Mouse (Mus musculus): Measurements from ENCODE around the gene Tlx1. TPM values are rescaled to one million over a fixed set of nuclear protein-coding genes. Genes with fewer than 3 reads are reported as not detected.
A peak's percentile ranks its signal among the peaks of the same experiment; 100 is the strongest.

Tlx1 gene
- polyA plus RNA-seq, 1 experiment from 2014 or later: not detected

GRCm38 (mm10) chr19:45176269-45176668 lies 25.8 kb downstream of the Tlx1 start:
- no peaks in the 10 kb centered on the region for H3K79me2 ChIP-seq (ENCODE audit: inconsistent target)
- WGBS (ENCODE audit: missing documents): 3% methylated on average over 8 of the region's 8 CpGs
- H3K4me3 ChIP-seq (ENCODE audit: inconsistent target): no peak overlapping the region
- H3K27ac ChIP-seq: peak overlapping the region; percentile 7; the same call in 1 of the 2 replicates
- no peaks in the 10 kb centered on the region for H3K36me3 ChIP-seq (ENCODE audit: inconsistent target)

- Histone ChIP-seq H3K27ac (peak overlapping the region; percentile 7; the same call in 1 of the 2 replicates), H3K79me2 (ENCODE audit: inconsistent target) (no peaks in the 10 kb centered on the region), H3K4me3 (ENCODE audit: inconsistent target) (no peak overlapping the region), H3K36me3 (ENCODE audit: inconsistent target) (no peaks in the 10 kb centered on the region)
- WGBS (ENCODE audit: missing documents): 34% methylated on average over 25 of the region's 26 CpGs
Measured at GRCm38 (mm10) chr19:45177004-45177737, 26.7 kb downstream of the Tlx1 start.

GRCm38 (mm10) chr19:45179451-45179850 lies 29.0 kb downstream of the Tlx1 start:
- Histone ChIP-seq H3K36me3 (ENCODE audit: inconsistent target) (no peaks in the 10 kb centered on the region), H3K27ac (no peak overlapping the region), H3K79me2 (ENCODE audit: inconsistent target) (no peaks in the 10 kb centered on the region), H3K4me3 (ENCODE audit: inconsistent target) (no peak overlapping the region)
- WGBS (ENCODE audit: missing documents): 89% methylated on average over 4 of the region's 4 CpGs

- Histone ChIP-seq H3K79me2 (ENCODE audit: inconsistent target) (no peaks in the 10 kb centered on the region), H3K4me3 (ENCODE audit: inconsistent target) (no peak overlapping the region), H3K36me3 (ENCODE audit: inconsistent target) (no peaks in the 10 kb centered on the region), H3K27ac (no peak overlapping the region)
- 92% methylated on average over 5 of the region's 5 CpGs for WGBS (ENCODE audit: missing documents)
Measured at GRCm38 (mm10) chr19:45180447-45180846, 30.0 kb downstream of the Tlx1 start.

- 37% methylated on average over 4 of the region's 4 CpGs for WGBS (ENCODE audit: missing documents)
- H3K36me3 ChIP-seq (ENCODE audit: inconsistent target): no peaks in the 10 kb centered on the region
- no peaks in the 10 kb centered on the region for H3K79me2 ChIP-seq (ENCODE audit: inconsistent target)
- H3K27ac ChIP-seq: no peak overlapping the region
- H3K4me3 ChIP-seq (ENCODE audit: inconsistent target): no peak overlapping the region
Measured at GRCm38 (mm10) chr19:45194651-45195050, 44.2 kb downstream of the Tlx1 start.

- WGBS (ENCODE audit: missing documents): 87% methylated on average over 8 of the region's 8 CpGs
- H3K79me2 ChIP-seq (ENCODE audit: inconsistent target): no peaks in the 10 kb centered on the region
- no peak overlapping the region for H3K4me3 ChIP-seq (ENCODE audit: inconsistent target)
- no peaks in the 10 kb centered on the region for H3K36me3 ChIP-seq (ENCODE audit: inconsistent target)
- no peak overlapping the region for H3K27ac ChIP-seq
Measured at GRCm38 (mm10) chr19:45196967-45197366, 46.5 kb downstream of the Tlx1 start.

GRCm38 (mm10) chr19:45205311-45206105 lies 55.0 kb downstream of the Tlx1 start:
- no peak overlapping the region for H3K27ac ChIP-seq
- H3K36me3 ChIP-seq (ENCODE audit: inconsistent target): no peaks in the 10 kb centered on the region
- H3K79me2 ChIP-seq (ENCODE audit: inconsistent target): no peaks in the 10 kb centered on the region
- no peak overlapping the region for H3K4me3 ChIP-seq (ENCODE audit: inconsistent target)
- 81% methylated on average over 3 of the region's 3 CpGs for WGBS (ENCODE audit: missing documents)

Other genes starting within 250 kb of the Tlx1 start
- gene Slf2, start 219.5 kb upstream of the Tlx1 start, polyA plus RNA-seq (2018): 17.7 to 22.1 TPM (median 21.7 TPM) in 3 replicates
- 0.04 TPM in 1 of 3 replicates, not detected in the others for gene Sema4g, start 161.6 kb upstream of the Tlx1 start, polyA plus RNA-seq (2018)
- gene Twnk, start 145.0 kb upstream of the Tlx1 start, polyA plus RNA-seq (2018): 3.0 to 4.7 TPM (median 4.3 TPM) in 3 replicates
- 29.1 to 41.9 TPM (median 39.7 TPM) in 3 replicates for gene Mrpl43, start 144.2 kb upstream of the Tlx1 start, polyA plus RNA-seq (2018)
- 1.4 to 4.7 TPM (median 2.3 TPM) in 3 replicates for gene Lzts2, start 136.3 kb upstream of the Tlx1 start, polyA plus RNA-seq (2018)
- not detected in 3 replicates for gene Pdzd7, start 105.0 kb upstream of the Tlx1 start, polyA plus RNA-seq (2018)
- 27.6 to 39.5 TPM (median 34.8 TPM) in 3 replicates for gene Sfxn3, start 103.2 kb upstream of the Tlx1 start, polyA plus RNA-seq (2018)
- 0.10 to 0.33 TPM in 2 of 3 replicates, not detected in the other for gene Kazald1, start 75.4 kb upstream of the Tlx1 start, polyA plus RNA-seq (2018)
- gene Lbx1, start 85.1 kb downstream of the Tlx1 start, polyA plus RNA-seq (2018): not detected in 3 replicates
- 8.7 to 11.0 TPM (median 9.0 TPM) in 3 replicates for gene Btrc, start 213.1 kb downstream of the Tlx1 start, polyA plus RNA-seq (2018)

Data from macrophage (primary cell).